9 mouse cellular contexts compared by ENCODE assay signal in genomic region chr7:98191571-98192250, GRCm38 (mm10). TPM values are rescaled to one million over a fixed set of nuclear protein-coding genes. Genes with fewer than 3 reads are reported as not detected.
DNase-seq lines count a peak whose midpoint lies in the region; ATAC-seq and TF ChIP-seq lines count a peak whose summit lies in the region.
"Had no signal": no experiment of that assay in that cellular context is flagged by ENCODE, and none has a peak within 500 bp of the region (broad histone marks: within the 10 kb centered on the region; RNA-seq: fewer than 3 reads in every experiment).

No protein-coding gene starts in this region.

- ATAC-seq in forebrain, postnatal 0 days, result no peak
- ATAC-seq in forebrain, embryonic 14.5 days, result no peak
- ATAC-seq in granulocyte monocyte progenitor cell, adult 5-6 weeks (replicated peaks; ENCODE audit: poor library complexity, severe bottlenecking), result no peak

- H3K27me3 ChIP-seq in forebrain, postnatal 0 days (ENCODE audit: insufficient read depth, low read length), result peaks cover 46% of the 10 kb centered on the region
- peaks cover 51% of the 10 kb centered on the region for H3K27me3 ChIP-seq in forebrain, embryonic 14.5 days (replicated peaks; ENCODE audit: control insufficient read depth, insufficient read depth, low read length)
- peaks cover 12% of the 10 kb centered on the region for H3K27me3 ChIP-seq in liver, adult 2 months (ENCODE audit: control insufficient read depth, insufficient read depth, low read length)

- no peak overlapping the region for H3K27ac ChIP-seq in forebrain, postnatal 0 days (ENCODE audit: low read depth, low read length)
- H3K27ac ChIP-seq in forebrain, embryonic 14.5 days (ENCODE audit: low read depth, low read length), result no peak overlapping the region
- no peak overlapping the region for H3K27ac ChIP-seq in liver, adult 2 months (replicated peaks; ENCODE audit: insufficient read depth, low read depth, low read length)
- H3K27ac ChIP-seq: macrophage had no signal

- no peaks in the 10 kb centered on the region for H3K79me2 ChIP-seq in liver, adult 2 months (ENCODE audit: control insufficient read depth, insufficient read depth, low read length)

- TF ChIP-seq POLR2A in liver, adult 2 months (IDR thresholded peaks at IDR 0.05; ENCODE audit: extremely low read depth, insufficient read depth, low read length), result no peak

- H3K4me2 ChIP-seq in forebrain, postnatal 0 days (ENCODE audit: low read depth), result no peak overlapping the region
- no peak overlapping the region for H3K4me2 ChIP-seq in forebrain, embryonic 14.5 days (ENCODE audit: low read length)

- no peak overlapping the region for H3K4me3 ChIP-seq in forebrain, postnatal 0 days (ENCODE audit: low read depth, low read length)
- no peak overlapping the region for H3K4me3 ChIP-seq in forebrain, embryonic 14.5 days (ENCODE audit: low read depth, low read length)
- no peak overlapping the region for H3K4me3 ChIP-seq in liver, adult 2 months (ENCODE audit: insufficient read depth, low read depth, low read length)

- DNase-seq in forebrain, postnatal 0 days, result no peak
- DNase-seq in forebrain, embryonic 14.5 days (ENCODE audit: low spot score), result no peak
- DNase-seq in urinary bladder, postnatal 25 days (ENCODE audit: low spot score), result peak; percentile 52
- no peak for DNase-seq in urinary bladder, postnatal 4 days (ENCODE audit: low spot score in 2 of 2)
- peak; percentile 37 for DNase-seq in liver, adult 2 months (ENCODE audit: extremely low read depth, low read depth, low spot score)
- DNase-seq in adipocyte (ENCODE audit: low spot score), result no peak
- no peak for DNase-seq in gastrocnemius, adult 18-20 months (ENCODE audit: low spot score)

- peaks cover 11% of the 10 kb centered on the region; the same call in 1 of the 2 replicates for H3K4me1 ChIP-seq in forebrain, postnatal 0 days (ENCODE audit: insufficient read depth)
- 0 out of 2 replicates have a peak, but pooled peaks cover 8% of the 10 kb centered on the region for H3K4me1 ChIP-seq in forebrain, embryonic 14.5 days (ENCODE audit: control insufficient read depth, insufficient read depth, low read length)
- H3K4me1 ChIP-seq in liver, adult 2 months (ENCODE audit: control insufficient read depth, insufficient read depth, low read length), result peaks cover 7% of the 10 kb centered on the region

- H3K9ac ChIP-seq in forebrain, postnatal 0 days, result no peak overlapping the region
- no peak overlapping the region for H3K9ac ChIP-seq in forebrain, embryonic 14.5 days (ENCODE audit: low read length)
- no peak overlapping the region for H3K9ac ChIP-seq in liver, adult 2 months (ENCODE audit: low read depth, low read length)

- TF ChIP-seq CTCF in forebrain, postnatal 0 days (IDR thresholded peaks at IDR 0.05; ENCODE audit: low read depth), result peak; percentile 48
- TF ChIP-seq CTCF in liver, adult 2 months (IDR thresholded peaks at IDR 0.05; ENCODE audit: low read depth, low read length), result peak; percentile 91

- WGBS in forebrain, postnatal 0 days, result 73% methylated on average over 17 of the region's 17 CpGs
- WGBS in forebrain, embryonic 14.5 days, result 68% methylated on average over 17 of the region's 17 CpGs
- 65% methylated on average over 17 of the region's 17 CpGs for WGBS in liver, adult 2 months

- H3K36me3 ChIP-seq in forebrain, postnatal 0 days (ENCODE audit: insufficient read depth), result no peaks in the 10 kb centered on the region
- no peaks in the 10 kb centered on the region for H3K36me3 ChIP-seq in forebrain, embryonic 14.5 days (ENCODE audit: control insufficient read depth, insufficient read depth, low read length)
- H3K36me3 ChIP-seq in liver, adult 2 months (ENCODE audit: control insufficient read depth, insufficient read depth, low read length), result no peaks in the 10 kb centered on the region

- no peaks in the 10 kb centered on the region for H3K9me3 ChIP-seq in forebrain, postnatal 0 days (ENCODE audit: low read length)
- no peaks in the 10 kb centered on the region for H3K9me3 ChIP-seq in forebrain, embryonic 14.5 days (replicated peaks; ENCODE audit: control insufficient read depth, low read length)

RNA-seq across cellular contexts. Expression of gene B3gnt6, which starts 7.6 kb away (rescaled TPM):
- 0.08 and 0.19 TPM in 2 replicates for total RNA-seq in forebrain, postnatal 0 days (2014; rRNA removed)
- 0.26 and 0.63 TPM in 2 replicates for polyA plus RNA-seq in forebrain, postnatal 0 days (2015; fragmentation: Nextera tagmentation; extraction: Ambion mirVana)
- polyA plus RNA-seq in forebrain, embryonic 14.5 days (2014; fragmentation: Nextera tagmentation; extraction: Ambion mirVana), result 0.19 and 0.32 TPM in 2 replicates
- not detected in 2 replicates for total RNA-seq in liver, adult 2 months (2014; rRNA removed)
- 0.04 and 0.12 TPM in 2 replicates for polyA plus RNA-seq in liver, adult 2 months (2012; rRNA removed)
- 0.58 TPM in 1 of 2 replicates, not detected in the other for total RNA-seq in granulocyte monocyte progenitor cell, adult 5-6 weeks (2014; fragmentation: Nextera tagmentation)
- total RNA-seq in granulocyte monocyte progenitor cell, adult 5-6 weeks (2017), result not detected in 2 replicates
- total RNA-seq in gastrocnemius, adult 18-20 months (2021), result not detected
- polyA plus RNA-seq: macrophage had no signal

RNA-seq across cellular contexts. Expression of gene Capn5, which starts 13.6 kb away (rescaled TPM):
- total RNA-seq in forebrain, postnatal 0 days (2014; rRNA removed), result 35.8 and 39.2 TPM in 2 replicates
- 21.3 and 22.6 TPM in 2 replicates for polyA plus RNA-seq in forebrain, postnatal 0 days (2015; fragmentation: Nextera tagmentation; extraction: Ambion mirVana)
- polyA plus RNA-seq in forebrain, embryonic 14.5 days (2014; fragmentation: Nextera tagmentation; extraction: Ambion mirVana), result 6.1 and 8.2 TPM in 2 replicates
- 1.0 and 1.6 TPM in 2 replicates for total RNA-seq in liver, adult 2 months (2014; rRNA removed)
- polyA plus RNA-seq in liver, adult 2 months (2012; rRNA removed), result 2.2 TPM in 2 replicates
- total RNA-seq in granulocyte monocyte progenitor cell, adult 5-6 weeks (2014; fragmentation: Nextera tagmentation), result 3.2 and 5.2 TPM in 2 replicates
- 1.2 and 1.3 TPM in 2 replicates for total RNA-seq in granulocyte monocyte progenitor cell, adult 5-6 weeks (2017)
- total RNA-seq in gastrocnemius, adult 18-20 months (2021), result 1 to 10 TPM in 1 of 2 experiments, under 1 TPM in 1; 0.98 to 1.6 TPM

RNA-seq across cellular contexts. Expression of gene Omp, which starts 46.4 kb away (rescaled TPM):
- 0.29 and 0.54 TPM in 2 replicates for total RNA-seq in forebrain, postnatal 0 days (2014; rRNA removed)
- 0.31 and 0.38 TPM in 2 replicates for polyA plus RNA-seq in forebrain, postnatal 0 days (2015; fragmentation: Nextera tagmentation; extraction: Ambion mirVana)
- polyA plus RNA-seq in forebrain, embryonic 14.5 days (2014; fragmentation: Nextera tagmentation; extraction: Ambion mirVana), result 0.30 and 0.32 TPM in 2 replicates
- total RNA-seq in liver, adult 2 months (2014; rRNA removed), result 0.07 and 0.18 TPM in 2 replicates
- polyA plus RNA-seq in liver, adult 2 months (2012; rRNA removed), result 0.12 and 0.22 TPM in 2 replicates
- 0.32 and 0.64 TPM in 2 replicates for total RNA-seq in granulocyte monocyte progenitor cell, adult 5-6 weeks (2014; fragmentation: Nextera tagmentation)
- total RNA-seq in granulocyte monocyte progenitor cell, adult 5-6 weeks (2017), result 0.31 TPM in 1 of 2 replicates, not detected in the other
- total RNA-seq in gastrocnemius, adult 18-20 months (2021), result under 1 TPM in 1 of 2 experiments, not detected in 1; 0.09 TPM
- polyA plus RNA-seq: macrophage had no signal

Comparison
In these comparisons a context has a peak if more than half of its experiments do, and no peak if none do; other contexts are left out.
1. DNase-seq: peak in urinary bladder, postnatal 25 days (single experiment) and liver, adult 2 months (single experiment); none in forebrain, postnatal 0 days (single experiment), forebrain, embryonic 14.5 days (single experiment), urinary bladder, postnatal 4 days (0 of 2), adipocyte (single experiment) and gastrocnemius, adult 18-20 months (single experiment).